Comparison of ENCODE assay signal across 16 mouse cellular contexts in genomic region chr2:174011399-174011798, GRCm38 (mm10).
DNase-seq lines count a peak whose midpoint lies in the region; ATAC-seq and TF ChIP-seq lines count a peak whose summit lies in the region.
"Had no signal": no experiment of that assay in that cellular context is flagged by ENCODE, and none has a peak within 500 bp of the region (broad histone marks: within the 10 kb centered on the region; RNA-seq: fewer than 3 reads in every experiment).

No protein-coding gene starts in this region.

- H3K4me3 ChIP-seq in hindbrain, embryonic 10.5 days = no peak overlapping the region
- no peak overlapping the region for H3K4me3 ChIP-seq in hindbrain, postnatal 0 days (ENCODE audit: low read length)
- no peak overlapping the region for H3K4me3 ChIP-seq in embryonic facial prominence, embryonic 10.5 days
- H3K4me3 ChIP-seq in limb, embryonic 10.5 days = no peak overlapping the region
- no peak overlapping the region for H3K4me3 ChIP-seq in left cerebral cortex, adult 2 months
- H3K4me3 ChIP-seq: hindbrain, embryonic 15.5 days had no signal

- H3K27ac ChIP-seq in hindbrain, embryonic 10.5 days = 0 out of 2 replicates have a peak overlapping the region, but pooled peaks have one; percentile 6
- H3K27ac ChIP-seq in hindbrain, postnatal 0 days = no peak overlapping the region
- no peak overlapping the region for H3K27ac ChIP-seq in embryonic facial prominence, embryonic 10.5 days (replicated peaks)
- peak overlapping the region; percentile 61 for H3K27ac ChIP-seq in limb, embryonic 10.5 days
- no peak overlapping the region for H3K27ac ChIP-seq in left cerebral cortex, adult 2 months
- H3K27ac ChIP-seq: hindbrain, embryonic 15.5 days had no signal

- H3K4me2 ChIP-seq in hindbrain, postnatal 0 days (ENCODE audit: low read depth, low read length) = no peak overlapping the region
- H3K4me2 ChIP-seq: hindbrain, embryonic 15.5 days; midbrain, embryonic 11.5 days had no signal

- intact Hi-C loops in left cerebral cortex, adult 2 months (cut with DNase I) = no loop called here

- no peak for ATAC-seq in cerebellum, adult (ENCODE audit: insufficient number of reproducible peaks, low FRiP score, low TSS enrichment)
- no peak for ATAC-seq in hindbrain, postnatal 0 days
- ATAC-seq: activated CD4-positive, CD25-positive, alpha-beta regulatory T cell, adult 4 months had no signal

- TF ChIP-seq CTCF in hindbrain, postnatal 0 days (IDR thresholded peaks at IDR 0.05; ENCODE audit: low read depth) = no peak
- TF ChIP-seq CTCF in left cerebral cortex, adult 2 months (IDR thresholded peaks at IDR 0.05) = no peak

- 62% methylated on average over 8 of the region's 8 CpGs for WGBS in hindbrain, embryonic 10.5 days
- WGBS in hindbrain, postnatal 0 days = 40% methylated on average over 8 of the region's 8 CpGs
- WGBS in embryonic facial prominence, embryonic 10.5 days = 58% methylated on average over 8 of the region's 8 CpGs
- WGBS in limb, embryonic 10.5 days = 42% methylated on average over 8 of the region's 8 CpGs

- no peaks in the 10 kb centered on the region for H3K27me3 ChIP-seq in hindbrain, embryonic 10.5 days (ENCODE audit: insufficient read depth, poor library complexity, severe bottlenecking)
- no peaks in the 10 kb centered on the region for H3K27me3 ChIP-seq in hindbrain, postnatal 0 days (ENCODE audit: insufficient read depth, low read length)
- H3K27me3 ChIP-seq in embryonic facial prominence, embryonic 10.5 days (replicated peaks; ENCODE audit: low read depth, poor library complexity, severe bottlenecking) = no peaks in the 10 kb centered on the region
- H3K27me3 ChIP-seq in limb, embryonic 10.5 days (ENCODE audit: low read depth, poor library complexity, severe bottlenecking) = no peaks in the 10 kb centered on the region; the same call in 1 of the 2 replicates
- H3K27me3 ChIP-seq: hindbrain, embryonic 15.5 days had no signal

- peak; percentile 25 to 34 for DNase-seq in cerebellum, postnatal 10 days
- DNase-seq in hindbrain, embryonic 10.5 days (ENCODE audit: low spot score) = no peak
- no peak for DNase-seq in hindbrain, postnatal 0 days (ENCODE audit: low spot score)
- peak; percentile 18 for DNase-seq in embryonic facial prominence, embryonic 10.5 days (ENCODE audit: low spot score)
- no peak for DNase-seq in limb, embryonic 10.5 days (ENCODE audit: low spot score)
- no peak for DNase-seq in retina, embryonic 14.5 days (ENCODE audit: low spot score)
- no peak for DNase-seq in left cerebral cortex, adult 2 months (ENCODE audit: extremely low spot score in 1 of 2, low spot score in 2 of 2)
- DNase-seq: adrenal gland, postnatal 36 days; cerebellum, adult 9-11 months; lung, adult 18-20 months; spleen, adult 18-20 months; thymus, postnatal 4 days had no signal

- H3K9ac ChIP-seq in hindbrain, postnatal 0 days (replicated peaks; ENCODE audit: low read length) = no peak overlapping the region
- H3K9ac ChIP-seq: hindbrain, embryonic 15.5 days had no signal

- H3K4me1 ChIP-seq in hindbrain, embryonic 10.5 days (replicated peaks) = peaks cover 52% of the 10 kb centered on the region
- no peaks in the 10 kb centered on the region; the same call in 1 of the 2 replicates for H3K4me1 ChIP-seq in hindbrain, postnatal 0 days (ENCODE audit: insufficient read depth, low read length)
- peaks cover 37% of the 10 kb centered on the region for H3K4me1 ChIP-seq in embryonic facial prominence, embryonic 10.5 days
- peaks cover 36% of the 10 kb centered on the region for H3K4me1 ChIP-seq in limb, embryonic 10.5 days

- H3K9me3 ChIP-seq in hindbrain, embryonic 10.5 days = no peaks in the 10 kb centered on the region
- H3K9me3 ChIP-seq in hindbrain, postnatal 0 days (ENCODE audit: low read length) = no peaks in the 10 kb centered on the region
- no peaks in the 10 kb centered on the region for H3K9me3 ChIP-seq in embryonic facial prominence, embryonic 10.5 days
- H3K9me3 ChIP-seq in limb, embryonic 10.5 days (replicated peaks) = no peaks in the 10 kb centered on the region
- H3K9me3 ChIP-seq: hindbrain, embryonic 15.5 days had no signal

- no peaks in the 10 kb centered on the region for H3K36me3 ChIP-seq in hindbrain, embryonic 10.5 days
- no peaks in the 10 kb centered on the region for H3K36me3 ChIP-seq in hindbrain, postnatal 0 days (ENCODE audit: insufficient read depth, low read length)
- H3K36me3 ChIP-seq in embryonic facial prominence, embryonic 10.5 days (replicated peaks) = no peaks in the 10 kb centered on the region
- H3K36me3 ChIP-seq in limb, embryonic 10.5 days = no peaks in the 10 kb centered on the region
- H3K36me3 ChIP-seq: hindbrain, embryonic 15.5 days had no signal

Comparison
In these comparisons a context has a peak if more than half of its experiments do, and no peak if none do; other contexts are left out.
1. H3K27ac ChIP-seq: peak in hindbrain, embryonic 10.5 days (single experiment) and limb, embryonic 10.5 days (single experiment); none in hindbrain, postnatal 0 days (single experiment), embryonic facial prominence, embryonic 10.5 days (single experiment) and left cerebral cortex, adult 2 months (single experiment).
2. DNase-seq: peak in cerebellum, postnatal 10 days (2 of 2) and embryonic facial prominence, embryonic 10.5 days (single experiment); none in hindbrain, embryonic 10.5 days (single experiment), hindbrain, postnatal 0 days (single experiment), limb, embryonic 10.5 days (single experiment), retina, embryonic 14.5 days (single experiment) and left cerebral cortex, adult 2 months (0 of 2).